Mouse (Mus musculus): Measurements from ENCODE around the gene Hoxd4. TPM values are rescaled to one million over a fixed set of nuclear protein-coding genes. Genes with fewer than 3 reads are reported as not detected.

The Hoxd4 gene
- total RNA-seq, 2 experiments from 2014 or later: not detected

- no peak for ATAC-seq (replicated peaks; ENCODE audit: poor library complexity, severe bottlenecking)
Measured at GRCm38 (mm10) chr2:74678891-74679595, 32.7 kb upstream of the Hoxd4 start, which contains the start of gene Hoxd11. Gene Hoxd11 (plus strand): TSS chr2:74679557.

- ATAC-seq (replicated peaks; ENCODE audit: poor library complexity, severe bottlenecking): no peak
Measured at GRCm38 (mm10) chr2:74679596-74679971, 32.1 kb upstream of the Hoxd4 start.

GRCm38 (mm10) chr2:74679980-74680379 is 31.7 kb upstream of the Hoxd4 start:
- peak; percentile 71 for ATAC-seq (replicated peaks; ENCODE audit: poor library complexity, severe bottlenecking)

DNA sequence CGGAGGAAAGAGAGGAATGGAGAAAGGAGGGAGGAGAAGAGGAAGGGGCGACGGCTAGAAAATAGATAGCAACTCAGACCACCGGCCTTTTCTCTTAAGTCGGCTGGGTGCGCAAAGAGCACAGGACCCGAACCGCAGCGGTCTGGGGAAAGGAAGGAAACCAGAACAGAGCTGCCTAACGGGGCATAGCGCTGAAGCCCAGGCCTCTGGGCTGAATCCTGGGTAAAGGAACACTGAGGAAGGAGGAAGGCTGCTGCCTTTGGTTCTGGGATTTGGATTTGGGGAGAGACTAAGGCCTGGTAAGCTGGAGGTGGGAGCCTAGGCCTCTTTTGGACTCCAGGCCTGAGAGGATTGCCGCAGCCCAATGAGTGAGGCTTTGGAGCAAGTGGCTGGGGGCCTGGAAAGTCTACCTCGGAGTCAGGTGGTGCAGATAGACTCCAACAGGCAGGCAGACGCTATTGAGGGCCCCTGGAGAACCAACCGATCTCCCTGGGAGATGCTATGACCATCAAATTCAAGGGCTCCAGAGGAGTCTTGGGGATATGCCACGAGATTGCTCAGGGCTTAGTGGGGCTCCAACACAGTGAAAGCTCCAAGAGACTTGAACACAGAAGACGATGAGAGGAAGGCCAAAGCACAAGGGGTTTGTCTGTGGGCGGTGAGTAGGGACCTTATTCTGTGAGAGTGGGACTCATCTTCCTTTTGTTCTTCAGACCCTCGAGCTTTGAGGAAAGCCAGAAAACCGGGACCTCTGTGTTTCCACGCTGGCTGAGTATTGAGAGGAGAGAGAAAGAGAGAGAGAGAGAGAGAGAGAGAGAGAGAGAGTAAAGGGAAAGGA is 30.9 kb upstream of the Hoxd4 start:
- no peak for ATAC-seq (replicated peaks; ENCODE audit: poor library complexity, severe bottlenecking)

DNA sequence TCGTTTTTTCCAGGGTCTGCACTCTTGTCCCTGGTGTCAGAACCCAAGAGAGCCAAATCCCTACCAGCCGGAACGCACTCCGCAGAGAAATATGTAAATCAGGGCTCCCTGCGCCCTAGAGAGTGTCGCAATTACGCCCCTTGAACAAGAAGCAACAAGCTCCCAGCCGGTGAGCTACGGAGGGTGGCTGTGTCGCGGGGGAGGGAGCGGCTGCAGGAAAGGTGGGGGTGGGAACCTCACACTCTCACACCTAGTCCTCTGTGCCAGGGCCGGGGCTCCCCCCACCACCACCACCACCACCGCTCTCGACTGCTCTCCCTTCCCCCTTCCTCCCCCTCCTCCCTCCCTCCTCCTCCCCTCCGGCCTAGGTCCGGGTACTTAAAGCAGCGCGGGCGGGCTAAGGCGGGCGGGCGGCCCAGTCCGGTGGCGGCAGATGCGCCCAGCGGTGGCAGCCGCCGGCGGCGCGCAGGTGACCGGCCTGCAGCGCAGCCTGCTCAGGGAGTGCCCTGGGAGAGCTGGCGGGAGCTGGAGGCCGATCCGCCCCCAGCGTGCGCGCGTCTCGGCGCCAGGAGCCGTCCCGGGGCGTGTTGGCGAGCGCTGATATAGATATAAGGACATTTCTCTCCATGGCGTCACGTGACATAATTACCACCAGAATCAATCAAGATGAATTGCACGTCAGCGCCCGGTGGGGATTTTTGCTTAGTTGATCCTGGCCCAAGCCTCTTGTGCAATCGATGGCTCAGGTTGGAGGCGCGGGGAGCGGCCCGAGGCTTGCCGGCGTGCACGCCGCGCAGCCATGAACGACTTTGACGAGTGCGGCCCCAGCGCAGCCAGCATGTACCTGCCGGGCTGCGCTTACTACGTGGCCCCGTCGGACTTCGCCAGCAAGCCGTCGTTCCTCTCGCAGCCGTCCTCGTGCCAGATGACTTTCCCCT is 29.9 kb upstream of the Hoxd4 start:
- ATAC-seq (replicated peaks; ENCODE audit: poor library complexity, severe bottlenecking): peak; percentile 15; the same call in 1 of the 2 replicates

GRCm38 (mm10) chr2:74682796-74683195 is 28.9 kb upstream of the Hoxd4 start:
- ATAC-seq (replicated peaks; ENCODE audit: poor library complexity, severe bottlenecking): no peak

- no peak for ATAC-seq (replicated peaks; ENCODE audit: poor library complexity, severe bottlenecking)
Measured at GRCm38 (mm10) chr2:74683471-74683951, 28.2 kb upstream of the Hoxd4 start.

DNA sequence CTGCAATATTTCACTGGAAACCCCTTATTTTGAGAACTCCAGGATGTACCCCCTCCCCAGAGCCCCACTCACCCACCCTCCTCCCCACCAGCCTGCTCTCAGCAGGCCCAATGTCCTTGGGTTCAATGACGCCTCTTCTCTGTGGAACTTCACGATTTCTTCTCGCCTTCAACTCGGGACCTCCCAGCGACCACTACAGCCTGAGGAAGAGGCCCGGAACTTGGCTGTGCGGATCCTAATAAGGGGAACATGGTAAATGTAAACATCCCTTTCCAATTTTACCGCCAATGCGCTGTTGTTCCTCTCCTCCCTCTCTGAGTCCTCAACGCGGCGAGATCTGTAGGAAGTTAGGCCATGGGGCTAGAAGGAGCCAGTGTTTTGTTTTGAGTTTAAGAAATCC is 27.6 kb upstream of the Hoxd4 start:
- no peak for ATAC-seq (replicated peaks; ENCODE audit: poor library complexity, severe bottlenecking)

DNA sequence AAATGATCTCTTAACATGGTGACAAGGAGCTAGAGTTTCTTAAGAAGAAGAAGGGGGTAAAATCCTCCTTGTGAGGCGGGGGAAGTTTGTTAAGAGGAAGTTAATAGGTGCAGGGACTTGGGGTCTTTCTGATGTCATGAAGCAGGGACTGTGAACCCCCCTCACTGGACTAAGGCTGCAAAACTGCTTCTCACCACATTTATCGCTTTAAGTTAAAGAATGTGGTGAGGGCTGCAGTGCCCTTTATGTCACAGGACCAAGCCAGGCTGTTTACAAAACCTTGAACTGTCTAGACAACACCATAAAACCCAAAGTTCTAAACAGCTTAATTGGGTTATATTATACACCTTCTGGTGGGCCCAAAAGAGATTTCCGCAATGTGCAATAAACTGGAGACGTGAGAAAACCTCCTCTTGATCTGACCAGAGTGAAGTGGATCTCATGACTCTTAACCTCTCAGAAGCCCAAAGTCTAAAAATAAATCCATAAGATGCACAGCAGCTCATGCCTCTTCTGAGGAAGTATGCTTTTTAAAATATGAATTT is 26.6 kb upstream of the Hoxd4 start:
- ATAC-seq (replicated peaks; ENCODE audit: poor library complexity, severe bottlenecking): no peak

GRCm38 (mm10) chr2:74686301-74686987 is 25.3 kb upstream of the Hoxd4 start:
- 0 out of 2 replicates have a peak, but pooled peaks have one; percentile 44 for ATAC-seq (replicated peaks; ENCODE audit: poor library complexity, severe bottlenecking)

- no peak for ATAC-seq (replicated peaks; ENCODE audit: poor library complexity, severe bottlenecking)
Measured at GRCm38 (mm10) chr2:74686988-74687697, 24.6 kb upstream of the Hoxd4 start.

GRCm38 (mm10) chr2:74687698-74688555 is 23.8 kb upstream of the Hoxd4 start:
- no peak for ATAC-seq (replicated peaks; ENCODE audit: poor library complexity, severe bottlenecking)

GRCm38 (mm10) chr2:74688795-74689573 is 22.7 kb upstream of the Hoxd4 start:
- no peak for ATAC-seq (replicated peaks; ENCODE audit: poor library complexity, severe bottlenecking)

DNA sequence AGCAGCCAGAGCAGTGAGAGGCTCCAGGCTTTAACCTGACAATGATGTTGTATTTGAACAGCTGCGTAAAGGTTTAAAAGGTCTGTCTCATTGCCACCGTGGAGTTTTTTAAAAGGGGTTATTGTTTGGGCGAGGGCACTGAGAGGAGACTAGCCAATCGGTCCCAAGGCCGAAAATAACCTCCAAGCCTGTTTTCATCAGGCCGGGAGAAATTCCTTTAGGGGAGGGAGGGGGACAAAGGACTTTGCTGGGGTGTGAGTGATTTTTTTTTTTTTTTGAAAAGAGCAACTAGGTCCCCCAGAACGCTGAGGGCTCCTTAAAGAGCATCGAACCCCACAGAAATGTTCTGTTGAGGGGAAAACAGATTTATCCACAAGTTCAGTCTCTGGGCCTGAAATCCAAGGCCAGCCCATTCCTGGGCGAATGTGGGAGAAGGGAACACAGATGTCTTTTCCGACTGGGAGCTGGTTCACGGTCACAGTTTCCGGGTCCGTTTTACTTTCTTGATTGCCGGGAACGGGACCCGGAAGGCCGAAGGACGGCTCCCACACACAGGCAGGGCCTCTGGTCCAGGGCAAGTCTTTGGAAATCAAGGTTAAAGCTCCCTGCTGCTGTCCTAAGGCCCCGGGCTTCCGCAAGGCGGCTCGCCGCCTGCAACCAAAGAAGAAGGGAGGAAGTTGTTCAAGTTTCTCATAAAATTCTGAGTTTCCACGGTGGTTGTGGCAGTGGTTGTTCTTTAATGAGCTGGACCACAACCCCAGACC is 22.0 kb upstream of the Hoxd4 start:
- peak; percentile 40; the same call in 1 of the 2 replicates for ATAC-seq (replicated peaks; ENCODE audit: poor library complexity, severe bottlenecking)

DNA sequence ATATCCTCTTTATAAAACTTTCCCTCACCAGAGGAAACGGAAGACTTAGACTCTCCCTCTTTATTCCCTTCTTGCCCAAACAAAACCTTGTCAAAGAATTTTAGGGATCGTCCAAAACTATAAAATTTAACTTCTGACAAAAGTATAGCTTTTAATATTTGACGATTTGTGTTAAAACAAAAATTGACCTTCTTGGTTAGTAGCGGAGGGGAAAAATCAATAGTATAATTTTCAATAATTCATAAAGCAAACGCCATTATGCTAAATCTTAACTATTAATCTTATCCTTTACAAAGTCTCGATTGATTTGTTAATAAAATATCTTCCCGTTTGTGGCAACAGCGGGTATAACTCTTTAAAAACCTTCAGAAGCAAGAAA is 21.4 kb upstream of the Hoxd4 start:
- ATAC-seq (replicated peaks; ENCODE audit: poor library complexity, severe bottlenecking): no peak
